Mouse (Mus musculus) neural tube, embryonic 15.5 days (tissue): ENCODE measurements around the gene Dgat2. TPM values are rescaled to one million over a fixed set of nuclear protein-coding genes. Genes with fewer than 3 reads are reported as not detected.

ENCODE experiments used
- ATAC-seq: fragments of 200-750 bp; cut with Nextera tagmentation; 2 replicates; pipeline ENCODE4 v1.8.0; 2017; ENCODE audit warnings: mild to moderate bottlenecking, moderate TSS enrichment, moderate library complexity; ENCODE audit not compliant: low FRiP score
- H3K27ac ChIP-seq: fragments of 300-500 bp; sonication (generic); replicated peaks from 2 replicates; pipeline ENCODE4 v1.5.1; 2015; ENCODE audit warnings: mild to moderate bottlenecking, inconsistent platforms
- H3K27me3 ChIP-seq: fragments of 300-500 bp; sonication (generic); replicated peaks from 2 replicates; pipeline ENCODE4 v1.6.1; 2015; ENCODE audit warnings: inconsistent platforms
- H3K36me3 ChIP-seq: fragments of 300-500 bp; sonication (generic); 2 replicates; pipeline ENCODE4 v1.6.1; 2015; ENCODE audit warnings: inconsistent platforms
- H3K4me1 ChIP-seq: fragments of 300-500 bp; sonication (generic); 2 replicates; pipeline ENCODE4 v1.6.1; 2015; ENCODE audit warnings: inconsistent platforms
- H3K4me2 ChIP-seq: fragments of 300-500 bp; sonication (generic); 2 replicates; pipeline ENCODE4 v1.6.1; 2015; ENCODE audit warnings: inconsistent platforms, mild to moderate bottlenecking, moderate library complexity
- H3K4me3 ChIP-seq: fragments of 300-500 bp; sonication (generic); replicated peaks from 2 replicates; pipeline ENCODE4 v1.5.1; 2015; ENCODE audit warnings: mild to moderate bottlenecking, inconsistent platforms
- H3K9ac ChIP-seq: fragments of 300-500 bp; sonication (generic); replicated peaks from 2 replicates; pipeline ENCODE4 v1.6.1; 2015; ENCODE audit warnings: mild to moderate bottlenecking, inconsistent platforms
- H3K9me3 ChIP-seq: fragments of 300-500 bp; sonication (generic); replicated peaks from 2 replicates; pipeline ENCODE4 v1.6.1; 2016; ENCODE audit warnings: inconsistent platforms
- WGBS: fragments of 180-500 bp; shearing (Covaris S2); methylation state at CpG from one replicate; pipeline ENCODE4 v1.1.7; 2015; ENCODE audit warnings: mixed read lengths; 5-methylcytosine and 5-hydroxymethylcytosine counted together
- polyA plus RNA-seq: library from polyadenylated mRNA; unstranded; fragments of >200 nt; fragmentation: Nextera tagmentation; extraction: Ambion mirVana; gene quantifications from 2 replicates; pipeline ENCODE4 v1.2.1, GENCODE M21; 2015

The Dgat2 gene
- polyA plus RNA-seq, 1 experiment from 2014 or later, result 23.1 TPM

- Histone ChIP-seq H3K27me3 (no peaks in the 10 kb centered on the region), H3K4me3 (no peak overlapping the region), H3K4me2 (no peak overlapping the region), H3K9me3 (no peaks in the 10 kb centered on the region), H3K9ac (no peak overlapping the region), H3K36me3 (no peaks in the 10 kb centered on the region), H3K4me1 (peaks cover 10% of the 10 kb centered on the region), H3K27ac (no peak overlapping the region)
- WGBS, result 81% methylated on average over 6 of the region's 6 CpGs
- ATAC-seq, result no peak
Observed at GRCm38 (mm10) chr7:99131819-99132353, 50.6 kb downstream of the Dgat2 start.

GRCm38 (mm10) chr7:99128965-99129364 lies 53.6 kb downstream of the Dgat2 start:
- no peaks in the 10 kb centered on the region for H3K27me3 ChIP-seq
- no peaks in the 10 kb centered on the region for H3K36me3 ChIP-seq
- no peak overlapping the region for H3K4me2 ChIP-seq
- ATAC-seq, result no peak
- H3K9ac ChIP-seq, result no peak overlapping the region
- H3K9me3 ChIP-seq, result no peaks in the 10 kb centered on the region
- no peak overlapping the region for H3K27ac ChIP-seq
- H3K4me1 ChIP-seq, result peaks cover 13% of the 10 kb centered on the region
- WGBS, result 95% methylated on average over 8 of the region's 8 CpGs
- no peak overlapping the region for H3K4me3 ChIP-seq

DNA sequence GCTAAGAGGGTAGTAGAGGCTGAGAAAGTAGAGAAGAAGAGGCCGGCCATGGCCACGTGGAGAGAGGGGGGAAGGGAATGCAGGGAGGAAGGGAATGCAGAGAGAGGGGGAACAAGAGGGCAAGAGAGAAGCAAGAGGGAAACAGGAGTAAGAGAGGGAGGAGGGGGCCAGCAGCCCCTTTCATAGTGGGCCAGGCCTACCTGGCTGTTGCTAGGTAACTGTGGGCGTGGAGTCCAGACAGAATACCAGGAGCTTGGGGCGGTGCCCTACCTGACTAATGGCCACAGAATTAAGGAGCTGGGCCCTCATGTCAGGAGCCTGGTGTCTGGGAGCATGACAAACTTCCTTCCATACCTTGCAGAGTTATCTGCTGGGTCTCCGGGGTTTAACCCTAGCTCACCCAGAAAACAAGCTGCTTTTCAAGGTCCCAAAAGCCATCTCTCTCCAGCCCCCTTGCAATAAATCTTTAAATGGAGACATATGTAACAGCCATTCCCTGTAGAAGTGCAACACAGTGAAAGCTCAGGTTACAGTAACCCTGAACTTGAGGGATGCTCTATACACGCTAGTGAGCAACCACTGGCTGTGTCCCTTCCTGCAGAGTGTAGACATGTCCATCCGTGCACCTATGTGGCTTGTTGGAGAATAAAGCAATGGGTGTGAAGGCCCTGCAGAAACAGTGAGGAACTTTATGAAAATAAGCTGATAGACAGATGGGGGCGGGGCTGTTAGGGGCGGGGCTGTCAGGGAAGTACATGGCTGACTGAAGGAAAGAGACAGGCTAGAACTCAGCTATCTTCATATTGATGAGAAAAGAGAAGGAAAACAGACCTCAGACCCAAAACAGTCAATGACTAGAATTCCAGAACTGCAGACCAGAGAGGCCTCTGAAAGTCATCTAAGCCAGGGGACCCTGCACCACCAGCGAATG lies 54.2 kb downstream of the Dgat2 start:
- H3K36me3 ChIP-seq, result no peaks in the 10 kb centered on the region
- no peaks in the 10 kb centered on the region for H3K9me3 ChIP-seq
- no peak for ATAC-seq
- peaks cover 13% of the 10 kb centered on the region for H3K4me1 ChIP-seq
- no peak overlapping the region for H3K9ac ChIP-seq
- WGBS, result 52% methylated on average over 10 of the region's 10 CpGs
- H3K27me3 ChIP-seq, result no peaks in the 10 kb centered on the region
- no peak overlapping the region for H3K27ac ChIP-seq
- no peak overlapping the region for H3K4me2 ChIP-seq
- H3K4me3 ChIP-seq, result no peak overlapping the region

- Histone ChIP-seq H3K27me3 (no peaks in the 10 kb centered on the region), H3K27ac (no peak overlapping the region), H3K4me1 (peaks cover 13% of the 10 kb centered on the region), H3K4me3 (no peak overlapping the region), H3K36me3 (no peaks in the 10 kb centered on the region), H3K9ac (no peak overlapping the region), H3K9me3 (no peaks in the 10 kb centered on the region), H3K4me2 (no peak overlapping the region)
- no peak for ATAC-seq
- 70% methylated on average over 8 of the region's 8 CpGs for WGBS
Observed at GRCm38 (mm10) chr7:99126057-99126456, 56.5 kb downstream of the Dgat2 start.

- Histone ChIP-seq H3K4me3 (no peak overlapping the region), H3K4me1 (peaks cover 10% of the 10 kb centered on the region), H3K27ac (no peak overlapping the region), H3K9ac (no peak overlapping the region), H3K9me3 (no peaks in the 10 kb centered on the region), H3K36me3 (no peaks in the 10 kb centered on the region), H3K27me3 (no peaks in the 10 kb centered on the region), H3K4me2 (no peak overlapping the region)
- 79% methylated on average over 5 of the region's 5 CpGs for WGBS
- no peak for ATAC-seq
Observed at GRCm38 (mm10) chr7:99122651-99123050, 59.9 kb downstream of the Dgat2 start.

DNA sequence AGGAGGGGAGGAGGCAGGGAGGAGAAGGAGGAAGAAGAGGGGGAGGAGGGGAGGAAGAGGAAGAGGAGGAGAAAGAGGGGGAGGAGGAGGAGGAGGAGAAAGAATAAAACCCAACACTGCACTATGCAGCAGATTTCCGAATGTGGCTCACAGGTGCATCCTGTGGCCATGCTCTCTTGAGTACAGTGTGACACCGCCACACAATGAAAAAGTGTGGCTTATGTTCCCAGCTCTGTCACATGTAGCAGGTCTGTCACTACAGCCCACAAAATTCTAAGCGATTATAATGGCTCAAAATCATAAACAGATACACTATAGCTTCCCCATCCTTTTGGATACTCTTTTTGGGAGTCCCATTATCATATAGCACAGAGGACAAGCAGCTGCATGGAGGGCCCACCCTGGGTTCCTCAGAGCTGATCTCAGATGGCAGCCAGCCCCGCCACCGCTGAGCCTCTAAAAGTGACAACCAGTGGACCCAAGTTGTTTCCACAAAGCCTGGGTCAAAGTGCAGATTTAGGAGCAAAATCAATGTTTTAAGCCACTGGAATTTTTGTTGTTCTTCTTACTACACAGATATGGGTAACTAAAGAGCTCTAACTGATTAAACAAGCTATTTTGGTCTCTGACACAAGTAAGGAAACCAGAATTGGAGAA lies 61.5 kb downstream of the Dgat2 start:
- WGBS, result 90% methylated on average over 5 of the region's 5 CpGs
- H3K9me3 ChIP-seq, result no peaks in the 10 kb centered on the region
- H3K27me3 ChIP-seq, result no peaks in the 10 kb centered on the region
- no peaks in the 10 kb centered on the region; the same call in 1 of the 2 replicates for H3K36me3 ChIP-seq
- no peak overlapping the region for H3K9ac ChIP-seq
- H3K4me1 ChIP-seq, result no peaks in the 10 kb centered on the region
- no peak overlapping the region for H3K4me2 ChIP-seq
- H3K4me3 ChIP-seq, result no peak overlapping the region
- no peak overlapping the region for H3K27ac ChIP-seq
- no peak for ATAC-seq

DNA sequence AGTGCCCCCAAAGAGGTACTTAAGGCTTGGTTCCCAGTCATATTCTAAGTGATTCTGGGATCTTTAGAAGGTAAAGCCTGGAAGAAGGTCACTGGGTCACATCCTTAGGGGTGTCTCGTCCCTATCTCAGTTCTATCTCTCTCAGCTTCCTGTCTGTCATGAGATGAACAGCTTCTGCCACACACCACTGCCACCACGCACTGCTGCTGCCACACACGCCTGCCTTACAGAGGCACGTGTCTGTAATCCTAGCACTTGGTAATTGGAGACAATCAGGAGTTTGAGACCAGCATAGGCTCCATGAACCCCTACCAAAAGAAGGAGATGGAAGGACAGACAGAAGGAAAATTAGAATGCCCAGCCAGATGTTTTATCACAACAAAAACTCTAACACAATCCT lies 62.4 kb downstream of the Dgat2 start:
- ATAC-seq, result no peak
- Histone ChIP-seq H3K4me2 (no peak overlapping the region), H3K4me3 (no peak overlapping the region), H3K27me3 (no peaks in the 10 kb centered on the region), H3K9ac (no peak overlapping the region), H3K4me1 (no peaks in the 10 kb centered on the region), H3K9me3 (no peaks in the 10 kb centered on the region), H3K36me3 (no peaks in the 10 kb centered on the region; the same call in 1 of the 2 replicates), H3K27ac (no peak overlapping the region)
- WGBS, result 81% methylated on average over 4 of the region's 4 CpGs

GRCm38 (mm10) chr7:99116781-99117180 lies 65.7 kb downstream of the Dgat2 start:
- Histone ChIP-seq H3K27ac (no peak overlapping the region), H3K4me3 (no peak overlapping the region), H3K4me1 (no peaks in the 10 kb centered on the region), H3K27me3 (no peaks in the 10 kb centered on the region), H3K9me3 (no peaks in the 10 kb centered on the region), H3K36me3 (no peaks in the 10 kb centered on the region; the same call in 1 of the 2 replicates), H3K4me2 (no peak overlapping the region), H3K9ac (no peak overlapping the region)
- no peak for ATAC-seq
- WGBS, result 84% methylated on average over 3 of the region's 3 CpGs

DNA sequence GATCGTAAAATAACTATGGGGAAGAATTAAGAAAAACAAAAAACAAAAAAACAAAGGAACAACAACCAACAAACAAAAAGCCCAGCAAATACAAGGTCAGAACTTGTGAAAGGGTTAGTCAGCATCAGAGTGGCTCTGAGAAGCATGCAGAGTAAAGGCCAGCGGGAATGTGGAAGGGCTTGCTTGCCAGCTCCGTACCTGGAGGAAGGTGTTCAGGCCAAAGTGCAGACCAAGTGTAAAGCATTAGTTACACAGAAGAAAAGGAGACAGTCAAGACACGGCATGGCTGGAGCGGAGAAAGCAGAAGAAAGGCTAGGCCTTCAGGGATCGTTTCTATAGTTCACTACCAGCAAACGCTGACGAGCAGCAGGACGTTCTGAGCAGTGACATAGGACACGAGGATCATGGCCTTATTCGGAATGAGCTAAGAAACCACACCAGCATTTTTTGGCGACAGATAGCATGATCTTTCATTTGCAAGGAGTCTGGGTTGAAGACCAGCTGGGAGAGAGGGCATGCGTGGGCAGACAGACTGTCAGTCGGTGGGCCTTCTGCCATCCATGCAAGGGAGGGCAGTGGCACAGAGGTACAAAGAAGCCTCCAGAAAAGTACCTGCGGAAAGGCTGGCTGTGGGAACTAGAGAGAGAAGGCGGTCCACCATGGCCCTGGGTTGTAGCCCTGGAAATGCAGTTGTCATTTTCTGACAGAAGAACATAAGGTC lies 68.4 kb downstream of the Dgat2 start:
- no peak for ATAC-seq

DNA sequence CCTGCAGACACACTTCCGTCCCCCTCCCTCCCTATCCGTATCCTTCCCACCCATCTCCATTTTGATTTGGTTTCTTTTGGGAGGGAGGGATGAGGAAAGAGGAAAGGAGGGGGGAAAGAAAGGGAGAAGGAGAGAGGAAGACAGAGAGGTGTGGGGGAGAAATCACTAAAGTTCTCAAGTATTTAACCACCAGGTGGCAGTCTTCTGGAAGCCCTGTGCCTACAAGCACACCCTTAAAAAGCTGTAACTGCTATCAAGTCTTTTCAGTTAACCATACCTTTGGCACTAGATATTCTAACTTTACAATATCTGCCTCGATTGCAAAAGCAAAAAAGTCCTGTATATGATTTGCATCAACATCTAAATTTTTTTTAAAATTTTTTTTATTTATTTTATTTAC lies 75.0 kb downstream of the Dgat2 start:
- peaks cover 8% of the 10 kb centered on the region for H3K4me1 ChIP-seq
- 54% methylated on average over 3 of the region's 3 CpGs for WGBS
- ATAC-seq, result peak; percentile 52; the same call in 1 of the 2 replicates

More for the DNA sequence above, 68.4 kb downstream of the Dgat2 start:
- H3K4me1 ChIP-seq, result no peaks in the 10 kb centered on the region
- no peaks in the 10 kb centered on the region for H3K9me3 ChIP-seq
- WGBS, result 89% methylated on average over 16 of the region's 16 CpGs
- no peak overlapping the region for H3K9ac ChIP-seq
- no peaks in the 10 kb centered on the region; the same call in 1 of the 2 replicates for H3K36me3 ChIP-seq
- H3K27ac ChIP-seq, result no peak overlapping the region
- H3K4me3 ChIP-seq, result no peak overlapping the region
- H3K4me2 ChIP-seq, result no peak overlapping the region
- H3K27me3 ChIP-seq, result no peaks in the 10 kb centered on the region

GRCm38 (mm10) chr7:99106714-99107270 lies 75.7 kb downstream of the Dgat2 start:
- Histone ChIP-seq H3K9me3 (no peaks in the 10 kb centered on the region), H3K27ac (0 out of 2 replicates have a peak overlapping the region, but pooled peaks have one; percentile 48), H3K36me3 (no peaks in the 10 kb centered on the region), H3K9ac (no peak overlapping the region), H3K4me2 (no peak overlapping the region), H3K4me1 (peaks cover 15% of the 10 kb centered on the region), H3K4me3 (no peak overlapping the region), H3K27me3 (no peaks in the 10 kb centered on the region)
- WGBS, result 56% methylated on average over 4 of the region's 4 CpGs
- no peak; the same call in 1 of the 2 replicates for ATAC-seq

More for the DNA sequence above, 75.0 kb downstream of the Dgat2 start:
- Histone ChIP-seq H3K9me3 (no peaks in the 10 kb centered on the region), H3K36me3 (no peaks in the 10 kb centered on the region), H3K4me3 (no peak overlapping the region), H3K4me2 (no peak overlapping the region), H3K9ac (no peak overlapping the region), H3K27ac (no peak overlapping the region), H3K27me3 (no peaks in the 10 kb centered on the region)
